Mouse (Mus musculus) small intestine, adult 2 months (tissue): ENCODE measurements around the gene Rptor.

ENCODE experiments used
- CTCF ChIP-seq: fragments of 200-500 bp; IDR thresholded peaks from 2 replicates; pipeline ENCODE4 v1.5.1; 2012; ENCODE audit warnings: low read depth, mild to moderate bottlenecking, control low read depth, inconsistent platforms, low read length, moderate library complexity, mixed read lengths; ENCODE audit not compliant: insufficient replicate concordance, insufficient read length; ENCODE audit errors: extremely low read depth
- POLR2A ChIP-seq: fragments of 200-500 bp; IDR thresholded peaks from 2 replicates; pipeline ENCODE4 v1.6.1; 2012; ENCODE audit warnings: low read depth, mild to moderate bottlenecking, control low read depth, inconsistent platforms, low read length, moderate library complexity

DNA sequence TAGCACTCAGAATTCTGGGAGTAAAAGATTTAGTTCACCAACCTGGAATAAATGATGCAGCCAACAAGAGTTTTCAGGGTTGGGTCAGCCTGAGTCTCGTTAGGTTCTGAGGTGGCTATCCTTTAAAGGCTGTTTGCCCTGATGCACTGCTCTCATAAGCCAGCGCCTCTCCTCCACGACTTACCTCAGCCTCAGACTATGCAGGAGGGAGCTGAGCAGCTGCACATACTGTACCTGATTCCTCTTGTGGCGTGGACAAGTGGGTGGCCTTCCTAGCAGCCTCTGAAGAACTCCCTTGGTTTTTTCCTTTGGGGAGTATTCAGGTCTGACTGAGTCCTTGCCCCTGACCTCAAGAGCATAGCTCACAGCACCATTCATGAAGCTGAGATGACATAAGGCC, 209.4 kb downstream of the Rptor start:
- no peak for TF ChIP-seq CTCF
- no peak for TF ChIP-seq POLR2A
